Mouse (Mus musculus) brain, embryonic 14.5 days (tissue): ENCODE results near the gene 4930469K13Rik.

ENCODE experiments used
- CTCF ChIP-seq: fragments of 200-500 bp; IDR thresholded peaks from 2 replicates; pipeline ENCODE4 v1.5.1; 2012; ENCODE audit warnings: inconsistent platforms, mild to moderate bottlenecking, moderate library complexity, borderline replicate concordance; ENCODE audit not compliant: insufficient read depth, insufficient read length; ENCODE audit errors: extremely low read depth
- POLR2A ChIP-seq: fragments of 200-500 bp; IDR thresholded peaks from 2 replicates; pipeline ENCODE4 v1.6.1; 2012; ENCODE audit warnings: mild to moderate bottlenecking, inconsistent platforms, borderline replicate concordance; ENCODE audit not compliant: poor library complexity, insufficient read depth, insufficient read length, severe bottlenecking; ENCODE audit errors: extremely low read depth

DNA sequence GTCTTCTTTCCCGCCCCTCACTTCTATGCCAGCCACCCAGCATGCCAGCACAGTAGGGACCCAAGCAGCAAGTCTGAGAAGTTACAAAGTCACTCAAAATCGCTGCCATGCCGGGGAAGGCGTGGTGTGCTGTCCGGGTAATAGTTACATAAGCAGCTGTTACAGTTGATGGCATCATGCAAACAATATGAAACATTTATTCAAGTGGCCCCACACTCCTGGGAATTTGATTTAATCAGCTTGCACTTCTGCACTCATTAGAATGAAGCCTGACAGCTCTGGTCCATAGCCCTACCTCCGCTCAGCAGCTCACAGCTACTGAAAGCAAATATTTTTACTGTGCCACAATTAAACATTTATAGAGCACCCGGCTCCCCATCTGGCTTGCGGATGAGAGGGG lies 172.6 kb downstream of the 4930469K13Rik start:
- no peak for TF ChIP-seq CTCF
- TF ChIP-seq POLR2A: no peak
